Mouse (Mus musculus): ENCODE measurements around the gene Gm21962. TPM values are rescaled to one million over a fixed set of nuclear protein-coding genes. Genes with fewer than 3 reads are reported as not detected.

Gm21962 gene
- total RNA-seq, 1 experiment from 2014 or later: not detected

GRCm38 (mm10) chr3:137686932-137687331 lies 15.6 kb downstream of the Gm21962 start:
- no peak for ATAC-seq (ENCODE audit: extremely low read depth, insufficient number of reproducible peaks, low FRiP score, poor library complexity, severe bottlenecking)

- no peak for ATAC-seq (ENCODE audit: extremely low read depth, insufficient number of reproducible peaks, low FRiP score, poor library complexity, severe bottlenecking)
Measured at GRCm38 (mm10) chr3:137691503-137691902, 20.2 kb downstream of the Gm21962 start.

- no peak for ATAC-seq (ENCODE audit: extremely low read depth, insufficient number of reproducible peaks, low FRiP score, poor library complexity, severe bottlenecking)
Measured at GRCm38 (mm10) chr3:137715946-137716345, 44.6 kb downstream of the Gm21962 start.

- no peak for ATAC-seq (ENCODE audit: extremely low read depth, insufficient number of reproducible peaks, low FRiP score, poor library complexity, severe bottlenecking)
Measured at GRCm38 (mm10) chr3:137716573-137717157, 45.3 kb downstream of the Gm21962 start.

Other genes starting within 250 kb of the Gm21962 start
- 0.23 TPM in 1 of 2 replicates, not detected in the other for gene Ddit4l, start 49.9 kb upstream of the Gm21962 start, total RNA-seq (2017)
- gene H2afz, start 193.0 kb downstream of the Gm21962 start, total RNA-seq (2017): 202 and 241 TPM in 2 replicates
- gene Dnajb14, start 196.2 kb downstream of the Gm21962 start, total RNA-seq (2017): 12.8 and 13.4 TPM in 2 replicates
- 89.6 and 100 TPM in 2 replicates for gene Lamtor3, start 247.0 kb downstream of the Gm21962 start, total RNA-seq (2017)

All from neutrophil, adult 5-6 weeks (primary cell).